Mouse (Mus musculus): ENCODE measurements around the gene Zfp420. TPM values are rescaled to one million over a fixed set of nuclear protein-coding genes. Genes with fewer than 3 reads are reported as not detected.
"Not testable (repeated sequence)": the region's sequence is repeated elsewhere in the genome, so short reads cannot be mapped to it uniquely, and the experiment has no call there.

Gene Zfp420
- polyA plus RNA-seq, 1 experiment: 0.78 TPM

DNA sequence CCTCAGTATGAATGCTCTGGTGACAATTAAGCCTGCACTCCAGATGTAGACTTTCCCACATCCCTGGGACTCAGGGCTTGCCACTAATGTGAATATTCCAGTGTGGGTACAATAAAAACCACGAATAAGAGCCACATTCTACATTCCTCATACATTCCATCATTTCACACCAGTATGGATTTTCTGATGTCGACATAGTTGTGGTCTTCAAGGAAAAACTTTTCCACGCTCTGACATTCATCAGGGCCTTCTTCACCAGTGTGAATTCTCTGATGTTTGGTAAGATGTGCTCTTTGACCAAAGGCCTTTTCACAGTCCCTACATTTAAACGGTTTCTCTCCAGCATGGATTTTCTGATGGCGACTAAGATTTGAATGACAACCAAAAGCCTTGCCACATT lies 15.2 kb upstream of the Zfp420 start:
- Histone ChIP-seq H3K79me3 (ENCODE audit: low read depth) (no peaks in the 10 kb centered on the region), H3ac (ENCODE audit: control insufficient read depth, insufficient read length, low read depth) (no peak overlapping the region), H3K4me3 (ENCODE audit: insufficient read depth, poor library complexity, severe bottlenecking) (no peak overlapping the region), H3K79me2 (ENCODE audit: control insufficient read depth, insufficient read depth) (no peaks in the 10 kb centered on the region), H3K27me3 (ENCODE audit: control insufficient read depth, insufficient read depth, insufficient read length) (no peaks in the 10 kb centered on the region), H3K36me3 (ENCODE audit: control insufficient read depth, insufficient read depth) (no peaks in the 10 kb centered on the region)
- no peak for TF ChIP-seq CEBPB (IDR thresholded peaks at IDR 0.05; ENCODE audit: low read depth)
- TF ChIP-seq FOSL1 (IDR thresholded peaks at IDR 0.05; ENCODE audit: insufficient read depth, low read length, poor library complexity, severe bottlenecking): no peak
- no peak for TF ChIP-seq MYOD1 (IDR thresholded peaks at IDR 0.05; ENCODE audit: control insufficient read depth, insufficient read length, low read depth)
- no peak for TF ChIP-seq MAX (IDR thresholded peaks at IDR 0.05)
- TF ChIP-seq CTCF (IDR thresholded peaks at IDR 0.05; ENCODE audit: control insufficient read depth, insufficient read depth, insufficient read length): no peak

DNA sequence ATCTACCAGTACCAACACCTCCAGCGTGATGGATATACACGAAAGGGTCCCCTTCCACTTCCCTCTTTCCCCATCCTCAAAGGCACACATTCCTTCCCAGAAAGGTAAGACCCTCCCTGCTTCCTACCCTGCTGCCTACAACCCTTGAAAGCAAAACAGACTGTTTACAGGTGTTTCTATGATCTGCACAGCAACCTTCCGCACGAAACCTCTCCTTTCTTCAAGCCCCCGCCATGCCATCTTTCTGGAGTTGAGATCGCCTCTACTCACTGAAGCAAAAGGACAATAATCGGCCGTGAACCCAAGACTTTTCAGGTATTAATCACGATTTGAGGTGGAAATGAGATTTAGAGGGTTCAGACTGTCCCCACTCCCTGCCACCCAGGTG lies 7.0 kb upstream of the Zfp420 start:
- H3ac ChIP-seq (ENCODE audit: control insufficient read depth, insufficient read length, low read depth): peak overlapping the region; percentile 81
- TF ChIP-seq MYOD1 (IDR thresholded peaks at IDR 0.05; ENCODE audit: control insufficient read depth, insufficient read length, low read depth): no peak
- H3K27me3 ChIP-seq (ENCODE audit: control insufficient read depth, insufficient read depth, insufficient read length): no peaks in the 10 kb centered on the region
- no peaks in the 10 kb centered on the region for H3K36me3 ChIP-seq (ENCODE audit: control insufficient read depth, insufficient read depth)
- H3K79me2 ChIP-seq (ENCODE audit: control insufficient read depth, insufficient read depth): no peaks in the 10 kb centered on the region
- H3K4me3 ChIP-seq (ENCODE audit: insufficient read depth, poor library complexity, severe bottlenecking): peak overlapping the region; percentile 34
- no peaks in the 10 kb centered on the region for H3K79me3 ChIP-seq (ENCODE audit: low read depth)

- no peak for TF ChIP-seq MYOG (IDR thresholded peaks at IDR 0.05; ENCODE audit: control insufficient read depth, extremely low read depth, insufficient read length)
- no peak for TF ChIP-seq FOSL1 (IDR thresholded peaks at IDR 0.05; ENCODE audit: insufficient read depth, low read length, poor library complexity, severe bottlenecking)
- no peak for TF ChIP-seq CTCF (IDR thresholded peaks at IDR 0.05; ENCODE audit: control insufficient read depth, insufficient read depth, insufficient read length)
- no peak for TF ChIP-seq CEBPB (IDR thresholded peaks at IDR 0.05; ENCODE audit: low read depth)
- no peak for TF ChIP-seq MAX (IDR thresholded peaks at IDR 0.05)
- TF ChIP-seq MYOD1 (IDR thresholded peaks at IDR 0.05; ENCODE audit: control insufficient read depth, insufficient read length, low read depth): no peak
- TF ChIP-seq USF1 (IDR thresholded peaks at IDR 0.05; ENCODE audit: low read depth): no peak
Observed at GRCm38 (mm10) chr7:29853219-29853842, 6.4 kb upstream of the Zfp420 start, which contains the start of gene Zfp940. TSS of gene Zfp940 (minus strand) at chr7:29853669.

GRCm38 (mm10) chr7:29861660-29862059 lies 1.9 kb downstream of the Zfp420 start:
- Histone ChIP-seq H3K79me2 (ENCODE audit: control insufficient read depth, insufficient read depth) (no peaks in the 10 kb centered on the region), H3K27me3 (ENCODE audit: control insufficient read depth, insufficient read depth, insufficient read length) (no peaks in the 10 kb centered on the region), H3K4me3 (ENCODE audit: insufficient read depth, poor library complexity, severe bottlenecking) (no peak overlapping the region), H3K79me3 (ENCODE audit: low read depth) (no peaks in the 10 kb centered on the region), H3ac (ENCODE audit: control insufficient read depth, insufficient read length, low read depth) (no peak overlapping the region), H3K36me3 (ENCODE audit: control insufficient read depth, insufficient read depth) (no peaks in the 10 kb centered on the region)
- TF ChIP-seq USF1 (IDR thresholded peaks at IDR 0.05; ENCODE audit: low read depth) (no peak), CTCF (IDR thresholded peaks at IDR 0.05; ENCODE audit: control insufficient read depth, insufficient read depth, insufficient read length) (no peak), CEBPB (IDR thresholded peaks at IDR 0.05; ENCODE audit: low read depth) (no peak), FOSL1 (IDR thresholded peaks at IDR 0.05; ENCODE audit: insufficient read depth, low read length, poor library complexity, severe bottlenecking) (no peak), MYOD1 (IDR thresholded peaks at IDR 0.05; ENCODE audit: control insufficient read depth, insufficient read length, low read depth) (no peak), MAX (IDR thresholded peaks at IDR 0.05) (no peak), MYOG (IDR thresholded peaks at IDR 0.05; ENCODE audit: control insufficient read depth, extremely low read depth, insufficient read length) (no peak)

More at GRCm38 (mm10) chr7:29853219-29853842, 6.4 kb upstream of the Zfp420 start, which contains the start of gene Zfp940:
- H3K79me2 ChIP-seq (ENCODE audit: control insufficient read depth, insufficient read depth): no peaks in the 10 kb centered on the region
- no peaks in the 10 kb centered on the region for H3K36me3 ChIP-seq (ENCODE audit: control insufficient read depth, insufficient read depth)
- H3ac ChIP-seq (ENCODE audit: control insufficient read depth, insufficient read length, low read depth): peak within 1 kb of the TSS; percentile 81
- no peaks in the 10 kb centered on the region for H3K79me3 ChIP-seq (ENCODE audit: low read depth)
- H3K4me3 ChIP-seq (ENCODE audit: insufficient read depth, poor library complexity, severe bottlenecking): peak within 1 kb of the TSS; percentile 34
- no peaks in the 10 kb centered on the region for H3K27me3 ChIP-seq (ENCODE audit: control insufficient read depth, insufficient read depth, insufficient read length)

DNA sequence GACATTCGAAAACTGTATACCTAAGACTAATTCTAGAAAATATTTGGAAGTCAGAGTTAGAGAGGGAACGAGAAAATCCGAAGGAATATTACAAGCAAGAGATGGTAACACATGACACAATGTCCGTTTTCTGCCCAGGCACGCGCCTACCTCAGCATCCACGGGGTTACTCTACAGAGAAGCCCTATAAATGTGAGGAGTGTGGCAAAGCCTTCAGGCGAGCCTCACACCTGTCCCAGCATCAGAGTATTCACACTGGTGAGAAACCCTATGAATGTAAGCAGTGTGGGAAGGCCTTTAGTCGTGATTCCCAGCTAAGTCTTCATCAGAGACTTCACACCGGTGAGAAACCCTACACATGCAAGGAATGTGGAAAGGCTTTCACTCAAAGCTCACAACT lies 14.5 kb downstream of the Zfp420 start:
- TF ChIP-seq CEBPB (IDR thresholded peaks at IDR 0.05; ENCODE audit: low read depth) (no peak), MYOG (IDR thresholded peaks at IDR 0.05; ENCODE audit: control insufficient read depth, extremely low read depth, insufficient read length) (no peak), FOSL1 (IDR thresholded peaks at IDR 0.05; ENCODE audit: insufficient read depth, low read length, poor library complexity, severe bottlenecking) (no peak), CTCF (IDR thresholded peaks at IDR 0.05; ENCODE audit: control insufficient read depth, insufficient read depth, insufficient read length) (no peak), MAX (IDR thresholded peaks at IDR 0.05) (no peak), USF1 (IDR thresholded peaks at IDR 0.05; ENCODE audit: low read depth) (no peak), MYOD1 (IDR thresholded peaks at IDR 0.05; ENCODE audit: control insufficient read depth, insufficient read length, low read depth) (no peak)
- Histone ChIP-seq H3K4me3 (ENCODE audit: insufficient read depth, poor library complexity, severe bottlenecking) (no peak overlapping the region), H3K36me3 (ENCODE audit: control insufficient read depth, insufficient read depth) (no peaks in the 10 kb centered on the region), H3K27me3 (ENCODE audit: control insufficient read depth, insufficient read depth, insufficient read length) (no peaks in the 10 kb centered on the region), H3ac (ENCODE audit: control insufficient read depth, insufficient read length, low read depth) (no peak overlapping the region), H3K79me3 (ENCODE audit: low read depth) (no peaks in the 10 kb centered on the region), H3K79me2 (ENCODE audit: control insufficient read depth, insufficient read depth) (no peaks in the 10 kb centered on the region)

- H3K4me3 ChIP-seq (ENCODE audit: insufficient read depth, poor library complexity, severe bottlenecking); H3K79me2 ChIP-seq (ENCODE audit: control insufficient read depth, insufficient read depth); H3K79me3 ChIP-seq (ENCODE audit: low read depth); H3K36me3 ChIP-seq (ENCODE audit: control insufficient read depth, insufficient read depth); H3K27me3 ChIP-seq (ENCODE audit: control insufficient read depth, insufficient read depth, insufficient read length); H3ac ChIP-seq (ENCODE audit: control insufficient read depth, insufficient read length, low read depth): not testable (repeated sequence)
Observed at GRCm38 (mm10) chr7:29877561-29877960, 17.8 kb downstream of the Zfp420 start.

Measured in C2C12 (cell line).